Mouse (Mus musculus): ENCODE results near the gene Crcp. TPM values are rescaled to one million over a fixed set of nuclear protein-coding genes. Genes with fewer than 3 reads are reported as not detected.

Crcp gene
- polyA plus RNA-seq (2014; fragmentation: Illumina TruSeq; extraction: RNeasy Lipid Tissue Mini Kit (QIAGEN cat#74804); ENCODE audit: low read depth, low replicate concordance): 56.2 TPM

DNA sequence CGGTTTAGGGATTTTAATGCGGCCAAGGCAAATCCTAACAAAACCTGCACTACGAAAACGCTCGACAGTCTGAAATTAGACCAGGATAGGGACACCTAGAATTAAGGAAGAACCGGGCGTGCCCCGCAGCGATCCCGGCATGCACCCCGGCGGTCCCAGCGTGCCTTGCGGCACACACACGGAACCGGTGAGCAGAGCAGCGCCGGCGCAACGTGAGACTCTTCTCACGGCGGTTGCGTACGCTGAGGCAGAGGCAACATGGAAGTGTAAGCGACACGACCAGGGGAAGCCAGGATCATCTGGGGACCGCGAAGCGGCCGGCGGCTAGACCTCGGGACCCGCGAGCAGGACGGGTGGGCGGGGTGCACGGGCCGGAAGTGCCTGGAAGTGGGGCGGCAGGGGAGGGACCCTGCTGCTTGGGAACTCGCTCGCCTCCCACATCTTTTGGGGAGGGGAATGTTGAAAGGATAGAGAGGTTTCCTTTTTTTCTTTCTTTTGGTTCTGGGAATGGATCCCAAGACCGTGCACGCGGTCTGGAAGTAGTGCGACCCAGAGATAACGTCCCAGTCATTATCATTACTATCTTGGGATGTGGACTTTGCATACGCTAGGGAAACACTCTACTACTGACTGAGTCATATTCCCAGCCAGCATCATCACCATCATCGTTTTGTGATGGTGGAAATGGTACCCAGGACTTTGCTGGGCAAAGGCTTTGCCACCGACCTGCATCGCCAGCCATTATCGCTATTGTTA, at the start of gene Crcp, which contains the start of gene Asl:
Crcp (plus strand) TSS at position 149 of the 756 bp plus-strand sequence.
Asl (minus strand) TSS at position 106 of the 756 bp plus-strand sequence.

DNA sequence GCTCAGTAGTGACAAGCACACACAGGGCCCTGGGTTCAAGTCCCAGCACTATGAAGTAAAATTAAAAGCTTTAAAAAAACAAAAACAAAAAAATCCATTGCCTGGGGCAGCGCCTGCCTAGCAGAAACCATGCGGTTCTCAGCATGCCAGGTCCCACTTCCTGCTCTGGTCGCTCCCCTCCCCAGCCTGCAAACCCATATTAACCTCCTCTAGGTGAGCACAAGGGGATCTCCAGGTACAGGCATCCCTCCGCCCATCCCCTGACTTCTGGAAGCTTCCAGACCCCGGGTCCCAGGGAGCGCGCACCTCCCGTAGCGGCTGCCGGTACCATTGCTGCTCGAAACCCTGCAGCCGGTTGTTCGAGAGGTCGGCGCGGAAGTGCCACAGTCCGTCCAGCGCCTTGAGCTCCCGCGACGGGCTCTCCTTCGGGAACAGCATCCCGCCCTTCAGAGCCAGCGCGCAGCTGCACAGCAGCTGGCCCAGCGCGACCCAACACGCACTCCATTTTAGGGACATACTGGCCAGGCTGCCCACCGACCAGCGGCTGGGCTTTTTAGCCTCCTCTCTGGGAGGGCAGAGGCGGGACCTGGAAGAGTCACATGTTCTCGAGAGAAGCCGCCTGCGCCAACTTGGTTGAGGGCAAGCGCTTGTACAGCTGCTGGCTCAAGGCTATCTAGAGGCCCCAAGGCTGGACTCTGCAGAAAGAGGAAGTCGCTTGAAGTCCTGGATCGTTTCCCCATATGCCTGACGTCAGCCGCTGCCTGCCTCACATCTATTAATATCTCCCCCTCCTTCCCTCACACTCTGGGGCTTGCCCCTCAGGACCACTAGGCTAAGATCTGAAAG, 26.6 kb upstream of the Crcp start, which contains the start of gene Gusb:
Gusb (minus strand) TSS at position 749 of the 846 bp plus-strand sequence.

GRCm38 (mm10) chr5:130073026-130073425, 43.9 kb downstream of the Crcp start, which contains the start of gene Tpst1:
TSS of gene Tpst1 (plus strand) at chr5:130073326.

Other genes with a start within 250 kb of the Crcp start
- gene Psph, start 241.8 kb upstream of the Crcp start, polyA plus RNA-seq (2014; fragmentation: Illumina TruSeq; extraction: RNeasy Lipid Tissue Mini Kit (QIAGEN cat#74804); ENCODE audit: low read depth, low replicate concordance): 5.8 TPM
- gene Sumf2, start 182.3 kb upstream of the Crcp start, polyA plus RNA-seq (2014; fragmentation: Illumina TruSeq; extraction: RNeasy Lipid Tissue Mini Kit (QIAGEN cat#74804); ENCODE audit: low read depth, low replicate concordance): 1.8 TPM
- 142 TPM for gene Chchd2, start 141.8 kb upstream of the Crcp start, polyA plus RNA-seq (2014; fragmentation: Illumina TruSeq; extraction: RNeasy Lipid Tissue Mini Kit (QIAGEN cat#74804); ENCODE audit: low read depth, low replicate concordance)
- 11.9 TPM for gene Zbed5, start 133.6 kb upstream of the Crcp start, polyA plus RNA-seq (2014; fragmentation: Illumina TruSeq; extraction: RNeasy Lipid Tissue Mini Kit (QIAGEN cat#74804); ENCODE audit: low read depth, low replicate concordance)
- gene Phkg1, start 130.7 kb upstream of the Crcp start, polyA plus RNA-seq (2014; fragmentation: Illumina TruSeq; extraction: RNeasy Lipid Tissue Mini Kit (QIAGEN cat#74804); ENCODE audit: low read depth, low replicate concordance): 0.15 TPM
- 383 TPM for gene Nupr1l, start 120.8 kb upstream of the Crcp start, polyA plus RNA-seq (2014; fragmentation: Illumina TruSeq; extraction: RNeasy Lipid Tissue Mini Kit (QIAGEN cat#74804); ENCODE audit: low read depth, low replicate concordance)
- gene Vkorc1l1, start 87.3 kb upstream of the Crcp start, polyA plus RNA-seq (2014; fragmentation: Illumina TruSeq; extraction: RNeasy Lipid Tissue Mini Kit (QIAGEN cat#74804); ENCODE audit: low read depth, low replicate concordance): 39.5 TPM
- 3.9 TPM for gene Gusb, start 26.2 kb upstream of the Crcp start, polyA plus RNA-seq (2014; fragmentation: Illumina TruSeq; extraction: RNeasy Lipid Tissue Mini Kit (QIAGEN cat#74804); ENCODE audit: low read depth, low replicate concordance)
- gene Asl, start within 50 bp of the Crcp start, polyA plus RNA-seq (2014; fragmentation: Illumina TruSeq; extraction: RNeasy Lipid Tissue Mini Kit (QIAGEN cat#74804); ENCODE audit: low read depth, low replicate concordance): 2.2 TPM
- gene Tpst1, start 44.0 kb downstream of the Crcp start, polyA plus RNA-seq (2014; fragmentation: Illumina TruSeq; extraction: RNeasy Lipid Tissue Mini Kit (QIAGEN cat#74804); ENCODE audit: low read depth, low replicate concordance): 59.1 TPM
- gene Kctd7, start 115.6 kb downstream of the Crcp start, polyA plus RNA-seq (2014; fragmentation: Illumina TruSeq; extraction: RNeasy Lipid Tissue Mini Kit (QIAGEN cat#74804); ENCODE audit: low read depth, low replicate concordance): 9.5 TPM
- 11.9 TPM for gene Rabgef1, start 142.5 kb downstream of the Crcp start, polyA plus RNA-seq (2014; fragmentation: Illumina TruSeq; extraction: RNeasy Lipid Tissue Mini Kit (QIAGEN cat#74804); ENCODE audit: low read depth, low replicate concordance)
- gene Tmem248, start 187.8 kb downstream of the Crcp start, polyA plus RNA-seq (2014; fragmentation: Illumina TruSeq; extraction: RNeasy Lipid Tissue Mini Kit (QIAGEN cat#74804); ENCODE audit: low read depth, low replicate concordance): 62.2 TPM
- gene Sbds, start 226.2 kb downstream of the Crcp start, polyA plus RNA-seq (2014; fragmentation: Illumina TruSeq; extraction: RNeasy Lipid Tissue Mini Kit (QIAGEN cat#74804); ENCODE audit: low read depth, low replicate concordance): 94.9 TPM
- gene Tyw1, start 226.3 kb downstream of the Crcp start, polyA plus RNA-seq (2014; fragmentation: Illumina TruSeq; extraction: RNeasy Lipid Tissue Mini Kit (QIAGEN cat#74804); ENCODE audit: low read depth, low replicate concordance): 2.2 TPM